Mouse (Mus musculus): Measurements from ENCODE around the gene Uts2r. TPM values are rescaled to one million over a fixed set of nuclear protein-coding genes. Genes with fewer than 3 reads are reported as not detected.

Gene Uts2r
- polyA plus RNA-seq, 1 experiment from 2014 or later: not detected

DNA sequence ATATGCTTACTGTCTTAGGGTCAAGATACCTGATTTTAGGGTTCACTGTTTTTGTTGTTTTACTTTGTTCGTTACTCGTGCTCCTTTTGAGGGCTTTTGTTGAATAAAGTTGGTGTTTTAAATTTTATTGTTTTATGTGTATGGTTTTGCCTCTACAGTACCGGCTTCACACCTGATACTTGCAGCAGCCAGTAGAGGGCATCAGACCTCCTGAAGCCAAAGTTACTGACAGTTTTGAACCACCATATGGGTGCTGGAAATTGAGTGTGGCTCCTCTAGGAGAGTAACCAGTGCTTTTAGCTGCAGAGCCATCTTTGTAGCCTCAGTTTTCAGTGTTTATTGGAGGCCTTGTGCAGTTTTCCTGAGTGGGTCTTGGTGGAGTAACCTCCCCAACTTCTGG lies 11.9 kb upstream of the Uts2r start:
- 75% methylated on average over 3 of the region's 3 CpGs for WGBS
- Histone ChIP-seq H3K4me2 (replicated peaks; ENCODE audit: low read depth, low read length) (no peak overlapping the region), H3K36me3 (ENCODE audit: control insufficient read depth, insufficient read depth, low read length) (no peaks in the 10 kb centered on the region), H3K9ac (ENCODE audit: low read depth, low read length) (no peak overlapping the region), H3K27ac (ENCODE audit: low read depth, low read length) (no peak overlapping the region), H3K9me3 (ENCODE audit: control insufficient read depth, low read length) (no peaks in the 10 kb centered on the region), H3K4me3 (ENCODE audit: low read length) (no peak overlapping the region), H3K27me3 (ENCODE audit: control insufficient read depth, insufficient read depth, low read length) (no peaks in the 10 kb centered on the region; the same call in 1 of the 2 replicates), H3K4me1 (ENCODE audit: control insufficient read depth, insufficient read depth, low read length) (no peaks in the 10 kb centered on the region)
- no peak for ATAC-seq (ENCODE audit: low FRiP score, low TSS enrichment)

DNA sequence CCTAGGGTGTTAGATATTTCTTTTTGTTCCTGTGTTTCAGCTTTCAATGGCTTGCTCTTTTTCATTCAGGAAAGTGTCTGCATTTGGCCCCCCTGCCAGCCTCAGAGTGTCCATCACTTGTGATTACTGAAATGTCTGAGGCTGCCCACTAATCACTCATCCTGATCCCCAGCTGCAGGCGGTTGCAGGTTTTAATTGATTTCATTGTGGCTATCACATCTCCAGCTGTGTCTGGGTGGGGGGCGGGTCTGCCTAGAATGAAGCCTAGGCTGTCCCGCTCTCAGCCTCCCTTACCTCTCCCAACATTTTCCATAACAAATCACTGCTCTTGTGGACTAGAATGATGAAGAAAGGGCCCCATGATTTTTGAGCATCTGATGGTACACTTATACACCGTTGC lies 5.9 kb upstream of the Uts2r start:
- H3K9ac ChIP-seq (ENCODE audit: low read depth, low read length): no peak overlapping the region
- no peak overlapping the region for H3K4me2 ChIP-seq (replicated peaks; ENCODE audit: low read depth, low read length)
- 49% methylated on average over 4 of the region's 4 CpGs for WGBS
- no peaks in the 10 kb centered on the region for H3K36me3 ChIP-seq (ENCODE audit: control insufficient read depth, insufficient read depth, low read length)
- no peak for ATAC-seq (ENCODE audit: low FRiP score, low TSS enrichment)
- H3K4me3 ChIP-seq (ENCODE audit: low read length): no peak overlapping the region
- H3K4me1 ChIP-seq (ENCODE audit: control insufficient read depth, insufficient read depth, low read length): peaks cover 6% of the 10 kb centered on the region; the same call in 1 of the 2 replicates
- no peak overlapping the region for H3K27ac ChIP-seq (ENCODE audit: low read depth, low read length)
- peaks cover 34% of the 10 kb centered on the region for H3K27me3 ChIP-seq (ENCODE audit: control insufficient read depth, insufficient read depth, low read length)
- no peaks in the 10 kb centered on the region for H3K9me3 ChIP-seq (ENCODE audit: control insufficient read depth, low read length)

DNA sequence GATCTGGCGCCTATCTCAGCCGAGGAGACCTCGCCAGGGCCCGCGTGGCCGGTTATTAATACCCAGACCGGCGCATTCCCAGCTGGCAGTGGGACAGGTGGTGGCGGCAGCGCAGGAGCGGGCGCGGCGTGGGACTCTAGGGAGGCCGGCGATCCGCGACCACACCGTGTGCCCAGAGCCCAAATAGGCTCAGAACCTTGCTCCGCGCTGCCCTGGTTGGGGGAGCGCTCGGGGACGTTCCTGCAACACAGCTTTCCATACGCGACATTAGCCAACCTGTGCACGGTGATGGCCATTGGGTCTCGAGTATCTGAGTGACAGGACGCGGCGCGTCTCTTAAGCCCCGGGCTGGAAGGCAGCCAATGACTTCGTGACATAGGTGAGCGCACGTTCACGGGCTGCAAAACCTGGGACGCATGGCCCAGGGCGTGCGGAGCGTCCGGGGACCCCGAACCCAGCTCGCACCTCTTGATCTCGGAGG lies 3.6 kb upstream of the Uts2r start:
- Histone ChIP-seq H3K4me1 (ENCODE audit: control insufficient read depth, insufficient read depth, low read length) (peaks cover 9% of the 10 kb centered on the region; the same call in 1 of the 2 replicates), H3K27me3 (ENCODE audit: control insufficient read depth, insufficient read depth, low read length) (peaks cover 34% of the 10 kb centered on the region), H3K9ac (ENCODE audit: low read depth, low read length) (peak overlapping the region; percentile 24; the same call in 1 of the 2 replicates), H3K36me3 (ENCODE audit: control insufficient read depth, insufficient read depth, low read length) (no peaks in the 10 kb centered on the region), H3K27ac (ENCODE audit: low read depth, low read length) (no peak overlapping the region), H3K4me2 (replicated peaks; ENCODE audit: low read depth, low read length) (peak overlapping the region; percentile 74), H3K9me3 (ENCODE audit: control insufficient read depth, low read length) (no peaks in the 10 kb centered on the region), H3K4me3 (ENCODE audit: low read length) (peak overlapping the region; percentile 40)
- 1% methylated on average over 45 of the region's 45 CpGs for WGBS
- ATAC-seq (ENCODE audit: low FRiP score, low TSS enrichment): no peak; the same call in 1 of the 2 replicates

DNA sequence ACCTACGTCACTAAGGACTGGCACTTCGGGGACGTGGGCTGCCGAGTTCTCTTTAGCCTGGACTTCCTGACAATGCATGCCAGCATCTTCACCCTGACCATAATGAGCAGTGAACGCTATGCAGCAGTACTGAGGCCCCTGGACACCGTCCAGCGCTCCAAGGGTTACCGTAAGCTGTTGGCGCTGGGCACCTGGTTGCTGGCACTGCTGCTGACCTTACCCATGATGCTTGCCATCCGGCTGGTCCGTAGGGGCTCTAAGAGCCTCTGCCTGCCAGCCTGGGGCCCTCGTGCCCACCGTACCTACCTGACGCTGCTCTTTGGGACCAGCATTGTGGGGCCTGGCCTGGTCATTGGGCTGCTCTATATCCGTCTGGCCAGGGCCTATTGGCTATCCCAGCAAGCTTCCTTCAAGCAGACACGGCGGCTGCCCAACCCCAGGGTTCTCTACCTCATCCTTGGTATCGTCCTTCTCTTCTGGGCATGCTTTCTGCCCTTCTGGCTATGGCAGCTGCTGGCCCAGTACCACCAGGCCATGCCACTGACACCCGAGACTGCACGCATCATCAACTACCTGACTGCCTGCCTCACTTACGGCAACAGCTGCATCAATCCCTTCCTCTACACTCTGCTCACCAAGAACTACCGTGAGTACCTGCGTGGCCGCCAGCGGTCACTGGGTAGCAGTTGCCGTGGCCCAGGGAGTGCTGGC lies 720 bp downstream of the Uts2r start:
- Histone ChIP-seq H3K4me2 (replicated peaks; ENCODE audit: low read depth, low read length) (no peak overlapping the region), H3K4me3 (ENCODE audit: low read length) (no peak overlapping the region), H3K27me3 (ENCODE audit: control insufficient read depth, insufficient read depth, low read length) (peaks cover 19% of the 10 kb centered on the region), H3K36me3 (ENCODE audit: control insufficient read depth, insufficient read depth, low read length) (no peaks in the 10 kb centered on the region), H3K27ac (ENCODE audit: low read depth, low read length) (no peak overlapping the region), H3K9me3 (ENCODE audit: control insufficient read depth, low read length) (no peaks in the 10 kb centered on the region), H3K4me1 (ENCODE audit: control insufficient read depth, insufficient read depth, low read length) (peaks cover 11% of the 10 kb centered on the region; the same call in 1 of the 2 replicates), H3K9ac (ENCODE audit: low read depth, low read length) (no peak overlapping the region)
- WGBS: 75% methylated on average over 26 of the region's 26 CpGs
- peak; percentile 58 for ATAC-seq (ENCODE audit: low FRiP score, low TSS enrichment)

DNA sequence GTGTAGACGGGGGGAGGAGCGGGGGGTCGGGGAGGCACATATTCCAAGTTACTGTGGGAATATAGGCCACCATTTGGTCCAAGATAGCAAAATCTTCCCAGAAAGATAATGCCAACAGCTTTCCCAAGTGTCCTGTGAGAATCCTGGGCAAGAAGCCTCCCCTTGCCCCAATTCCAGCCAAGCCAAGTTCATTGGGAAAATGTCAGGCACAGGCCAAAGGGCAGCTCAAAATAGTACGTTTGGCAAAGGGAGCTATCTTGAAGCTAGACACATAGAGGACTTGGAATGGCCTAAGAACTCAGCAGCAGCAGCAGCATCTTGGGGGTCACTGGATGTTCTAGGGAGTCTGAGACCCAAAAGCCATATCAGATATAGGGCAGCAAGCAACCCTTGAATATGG lies 3.7 kb downstream of the Uts2r start:
- Histone ChIP-seq H3K4me3 (ENCODE audit: low read length) (no peak overlapping the region), H3K9me3 (ENCODE audit: control insufficient read depth, low read length) (no peaks in the 10 kb centered on the region), H3K9ac (ENCODE audit: low read depth, low read length) (no peak overlapping the region), H3K4me1 (ENCODE audit: control insufficient read depth, insufficient read depth, low read length) (0 out of 2 replicates have a peak, but pooled peaks cover 5% of the 10 kb centered on the region), H3K27me3 (ENCODE audit: control insufficient read depth, insufficient read depth, low read length) (no peaks in the 10 kb centered on the region), H3K27ac (ENCODE audit: low read depth, low read length) (no peak overlapping the region), H3K4me2 (replicated peaks; ENCODE audit: low read depth, low read length) (no peak overlapping the region), H3K36me3 (ENCODE audit: control insufficient read depth, insufficient read depth, low read length) (no peaks in the 10 kb centered on the region)
- WGBS: 87% methylated on average over 4 of the region's 4 CpGs
- no peak for ATAC-seq (ENCODE audit: low FRiP score, low TSS enrichment)

DNA sequence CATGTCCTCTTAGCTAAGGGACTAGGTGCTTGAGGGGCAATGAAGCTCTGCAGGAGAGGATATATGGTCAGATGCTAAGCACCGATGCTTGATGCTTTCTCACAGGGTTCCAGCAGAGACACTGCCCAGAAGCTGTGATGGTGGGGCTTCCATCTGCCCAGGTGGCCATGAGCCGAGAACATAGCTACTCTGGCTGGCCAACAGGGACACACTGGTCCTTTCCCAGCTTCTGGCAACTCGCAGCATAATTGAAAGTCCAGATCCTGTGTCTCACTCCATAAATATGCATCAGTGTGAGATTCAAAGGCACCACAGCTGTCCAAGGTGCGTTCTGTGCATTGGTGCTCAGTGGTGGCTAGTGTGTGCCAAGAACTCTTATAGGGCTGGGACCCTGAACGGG lies 13.1 kb downstream of the Uts2r start:
- Histone ChIP-seq H3K36me3 (ENCODE audit: control insufficient read depth, insufficient read depth, low read length) (no peaks in the 10 kb centered on the region; the same call in 1 of the 2 replicates), H3K4me1 (ENCODE audit: control insufficient read depth, insufficient read depth, low read length) (no peaks in the 10 kb centered on the region), H3K27ac (ENCODE audit: low read depth, low read length) (no peak overlapping the region), H3K4me3 (ENCODE audit: low read length) (no peak overlapping the region), H3K4me2 (replicated peaks; ENCODE audit: low read depth, low read length) (no peak overlapping the region), H3K9ac (ENCODE audit: low read depth, low read length) (no peak overlapping the region), H3K9me3 (ENCODE audit: control insufficient read depth, low read length) (no peaks in the 10 kb centered on the region), H3K27me3 (ENCODE audit: control insufficient read depth, insufficient read depth, low read length) (no peaks in the 10 kb centered on the region)
- WGBS: 82% methylated on average over 5 of the region's 5 CpGs
- ATAC-seq (ENCODE audit: low FRiP score, low TSS enrichment): no peak

DNA sequence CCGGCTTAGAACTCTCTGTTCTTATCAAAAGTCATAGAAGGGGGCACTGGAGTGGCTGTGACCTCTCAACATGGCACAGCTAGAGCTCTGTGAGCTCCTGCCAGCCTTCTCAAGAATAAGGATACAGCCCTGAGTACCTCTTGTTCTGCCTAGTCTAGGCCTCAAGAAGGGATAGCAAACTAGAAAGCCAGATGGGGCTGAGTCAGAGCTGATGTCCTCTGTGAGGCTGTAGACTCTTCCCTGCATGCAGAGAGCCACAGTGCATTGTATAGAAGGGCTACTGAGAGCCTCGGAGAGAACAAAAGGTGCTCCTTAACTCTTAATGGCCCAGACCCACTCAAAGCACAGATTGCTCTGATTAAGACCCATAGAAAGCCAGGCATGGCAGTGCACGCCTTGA lies 14.2 kb downstream of the Uts2r start:
- Histone ChIP-seq H3K4me1 (ENCODE audit: control insufficient read depth, insufficient read depth, low read length) (no peaks in the 10 kb centered on the region), H3K9me3 (ENCODE audit: control insufficient read depth, low read length) (no peaks in the 10 kb centered on the region), H3K4me2 (replicated peaks; ENCODE audit: low read depth, low read length) (no peak overlapping the region), H3K4me3 (ENCODE audit: low read length) (no peak overlapping the region), H3K36me3 (ENCODE audit: control insufficient read depth, insufficient read depth, low read length) (no peaks in the 10 kb centered on the region; the same call in 1 of the 2 replicates), H3K27me3 (ENCODE audit: control insufficient read depth, insufficient read depth, low read length) (no peaks in the 10 kb centered on the region), H3K27ac (ENCODE audit: low read depth, low read length) (no peak overlapping the region), H3K9ac (ENCODE audit: low read depth, low read length) (no peak overlapping the region)
- ATAC-seq (ENCODE audit: low FRiP score, low TSS enrichment): no peak
- WGBS: 48% methylated on average over 3 of the region's 3 CpGs

DNA sequence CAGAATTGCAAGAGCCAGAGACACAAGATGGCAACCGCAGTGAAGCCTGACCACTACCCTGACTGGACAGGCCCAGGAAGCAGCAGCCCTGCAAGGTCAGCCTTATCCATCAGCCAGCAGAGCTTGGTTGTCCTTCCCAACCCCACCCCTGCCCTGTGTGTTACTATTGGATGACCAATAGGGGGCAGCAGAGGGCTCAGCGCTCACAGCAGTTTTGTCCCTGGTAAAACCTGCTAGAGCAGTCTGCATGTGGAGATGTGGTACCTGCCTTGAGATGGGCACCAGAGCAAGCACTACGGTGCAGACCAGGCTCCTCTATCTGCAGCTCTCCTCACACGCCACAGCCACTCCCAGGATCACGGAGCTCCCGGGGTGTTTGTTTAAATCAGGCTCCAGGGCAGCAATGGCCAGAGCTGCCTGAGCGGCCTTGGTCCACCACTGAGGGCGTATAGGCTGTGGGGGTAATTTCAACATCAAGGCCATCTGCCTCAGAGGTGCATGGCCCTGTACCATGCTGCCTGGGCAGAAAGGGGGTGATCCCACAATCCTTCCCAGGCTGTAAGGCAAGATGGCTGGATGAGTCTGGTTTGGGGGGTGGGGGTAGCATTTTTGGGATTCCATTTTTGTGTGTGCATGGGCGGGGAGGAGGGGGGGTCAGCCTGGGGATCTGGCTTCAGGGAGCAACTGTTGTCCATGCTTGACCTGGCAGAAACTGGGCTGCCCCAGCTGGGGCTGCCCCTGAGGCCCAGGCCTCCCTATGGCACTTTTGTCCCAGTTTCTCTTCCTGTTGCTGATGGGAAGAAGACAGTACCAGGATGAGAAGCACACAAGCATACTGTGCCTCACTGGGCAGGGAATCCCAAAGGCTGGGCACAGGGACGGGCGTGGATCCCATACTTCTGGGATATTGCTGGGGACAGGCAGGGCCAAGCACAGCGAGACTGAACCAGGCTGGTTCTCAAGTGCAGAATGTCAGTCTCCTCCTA lies 16.5 kb downstream of the Uts2r start:
- Histone ChIP-seq H3K9ac (ENCODE audit: low read depth, low read length) (no peak overlapping the region), H3K36me3 (ENCODE audit: control insufficient read depth, insufficient read depth, low read length) (peaks cover 5% of the 10 kb centered on the region; the same call in 1 of the 2 replicates), H3K27ac (ENCODE audit: low read depth, low read length) (no peak overlapping the region), H3K4me1 (ENCODE audit: control insufficient read depth, insufficient read depth, low read length) (no peaks in the 10 kb centered on the region), H3K4me3 (ENCODE audit: low read length) (no peak overlapping the region), H3K9me3 (ENCODE audit: control insufficient read depth, low read length) (no peaks in the 10 kb centered on the region), H3K4me2 (replicated peaks; ENCODE audit: low read depth, low read length) (no peak overlapping the region), H3K27me3 (ENCODE audit: control insufficient read depth, insufficient read depth, low read length) (no peaks in the 10 kb centered on the region)
- peak; percentile 56 for ATAC-seq (ENCODE audit: low FRiP score, low TSS enrichment)
- 56% methylated on average over 12 of the region's 12 CpGs for WGBS

All from kidney, embryonic 14.5 days (tissue).